Mouse (Mus musculus) Patski (cell line): Measurements from ENCODE around the gene Ap2a1. TPM values are rescaled to one million over a fixed set of nuclear protein-coding genes. Genes with fewer than 3 reads are reported as not detected.

Experiments
- ATAC-seq: fragments of 100-300 bp; one replicate; pipeline ENCODE4 v1.8.0; 2021
- CTCF ChIA-PET: fragments of 350-600 bp; sonication (Branson Sonifier 250); formaldehyde crosslinking; loops from one replicate; lab custom pipeline; 2022; ENCODE audit warnings: inconsistent platforms; lab: Charles Lee
- POLR2A ChIA-PET: fragments of 350-600 bp; sonication (Branson Sonifier 250); formaldehyde crosslinking; loops from one replicate; lab custom pipeline; 2022; ENCODE audit warnings: antibody characterized with exemption, inconsistent platforms; lab: Charles Lee
- DNase-seq: peaks from one replicate; pipeline ENCODE4 v3.0.0-alpha.2; 2011; ENCODE audit warnings: low read depth, low spot score
- H3K27me3 ChIP-seq: fragments of 371-371 bp; one replicate; pipeline ENCODE4 v1.5.1; 2021
- CTCF ChIP-seq: fragments of 100-300 bp; IDR thresholded peaks from one replicate; pipeline ENCODE4 v1.5.1; 2021
- in situ Hi-C: fragments of 300-500 bp; cut with MboI; formaldehyde crosslinking; loops from 3 replicates; pipeline ENCODE4 v1.11.1; 2018; ENCODE audit warnings: low pct_unique_long_range_greater_than_20kb, mixed read lengths
- polyA plus RNA-seq: library from polyadenylated mRNA; unstranded; gene quantifications from one replicate; pipeline ENCODE4 v1.2.3, GENCODE M21; 2021

Gene Ap2a1
- polyA plus RNA-seq, 1 experiment from 2014 or later: 104 TPM

GRCm38 (mm10) chr7:44868919-44869696 lies 60.2 kb downstream of the Ap2a1 start:
- peak; percentile 21 for ATAC-seq
- H3K27me3 ChIP-seq: no peaks in the 10 kb centered on the region
- ChIA-PET CTCF (interaction anchor here (0.7 to 1.5 kb wide), 4 partner anchors 8 to 89 kb away, joined by 3 to 4 read pairs (median 4); partner anchors contain the start of gene Med25), POLR2A (interaction anchor here (0.6 to 2.4 kb wide), 6 partner anchors 12 to 61 kb away, joined by 3 to 9 read pairs (median 4); partner anchors contain the start of genes Ap2a1, Med25 and Pnkp)
- no peak for DNase-seq
- in situ Hi-C loops: loop anchor here (25.0 kb wide), 1 partner anchor 843 kb away; the partner anchor contains the start of genes Dbp, Fam83e, Rpl18 and Sphk2
- TF ChIP-seq CTCF: no peak

GRCm38 (mm10) chr7:44868465-44868864 lies 60.8 kb downstream of the Ap2a1 start:
- in situ Hi-C loops: loop anchor here (25.0 kb wide), 1 partner anchor 844 kb away; the partner anchor contains the start of genes Dbp, Fam83e, Rpl18 and Sphk2
- CTCF ChIA-PET: interaction anchor here (1.5 kb wide), 1 partner anchor 23 kb away, joined by 4 read pairs; the partner anchor contains the start of gene Med25
- DNase-seq (no peak), ATAC-seq (no peak)
- no peaks in the 10 kb centered on the region for H3K27me3 ChIP-seq
- POLR2A ChIA-PET: interaction anchor here (1.5 to 2.4 kb wide), 2 partner anchors 11 to 62 kb away, joined by 5 to 9 read pairs; partner anchors contain the start of genes Ap2a1 and Pnkp
- TF ChIP-seq CTCF: no peak

GRCm38 (mm10) chr7:44867802-44868201 lies 61.5 kb downstream of the Ap2a1 start:
- TF ChIP-seq CTCF: no peak
- DNase-seq (no peak), ATAC-seq (no peak)
- in situ Hi-C loops: loop anchor here (25.0 kb wide), 1 partner anchor 844 kb away; the partner anchor contains the start of genes Dbp, Fam83e, Rpl18 and Sphk2
- ChIA-PET CTCF (no interaction called here), POLR2A (interaction anchor here (1.5 to 2.4 kb wide), 2 partner anchors 10 to 62 kb away, joined by 5 to 9 read pairs; partner anchors contain the start of genes Ap2a1 and Pnkp)
- H3K27me3 ChIP-seq: no peaks in the 10 kb centered on the region

GRCm38 (mm10) chr7:44867010-44867702 lies 62.1 kb downstream of the Ap2a1 start:
- POLR2A ChIA-PET: interaction anchor here (0.6 kb wide), 1 partner anchor 59 kb away, joined by 5 read pairs; no protein-coding TSS in a partner anchor
- ATAC-seq: no peak
- TF ChIP-seq CTCF: no peak
- in situ Hi-C loops: loop anchor here (25.0 kb wide), 1 partner anchor 845 kb away; the partner anchor contains the start of genes Dbp, Fam83e, Rpl18 and Sphk2
- no peak for DNase-seq
- H3K27me3 ChIP-seq: no peaks in the 10 kb centered on the region
- CTCF ChIA-PET: no interaction called here

- no peaks in the 10 kb centered on the region for H3K27me3 ChIP-seq
- ChIA-PET POLR2A (interaction anchor here (0.6 to 1.1 kb wide), 2 partner anchors 12 to 59 kb away, joined by 4 to 5 read pairs; no protein-coding TSS in a partner anchor), CTCF (interaction anchor here (1.3 kb wide), 1 partner anchor 11 kb away, joined by 5 read pairs; no protein-coding TSS in a partner anchor)
- DNase-seq (no peak), ATAC-seq (no peak)
- TF ChIP-seq CTCF: no peak
- in situ Hi-C loops: loop anchor here (25.0 kb wide), 1 partner anchor 846 kb away; the partner anchor contains the start of genes Dbp, Fam83e, Rpl18 and Sphk2
Observed at GRCm38 (mm10) chr7:44866276-44867009, 62.9 kb downstream of the Ap2a1 start.

GRCm38 (mm10) chr7:44864595-44865542 lies 64.4 kb downstream of the Ap2a1 start:
- CTCF ChIA-PET: interaction anchor here (1.4 kb wide), 1 partner anchor 10 kb away, joined by 4 read pairs; no protein-coding TSS in a partner anchor
- in situ Hi-C loops: loop anchor here (25.0 kb wide), 1 partner anchor 847 kb away; the partner anchor contains the start of genes Dbp, Fam83e, Rpl18 and Sphk2
- POLR2A ChIA-PET: interaction anchor here (0.6 to 1.0 kb wide), 2 partner anchors 9 to 27 kb away, joined by 3 read pairs; no protein-coding TSS in a partner anchor
- no peak for TF ChIP-seq CTCF
- H3K27me3 ChIP-seq: no peaks in the 10 kb centered on the region
- no peak for ATAC-seq
- DNase-seq: no peak

GRCm38 (mm10) chr7:44863982-44864494 lies 65.3 kb downstream of the Ap2a1 start:
- DNase-seq (no peak), ATAC-seq (no peak)
- in situ Hi-C loops: loop anchor here (25.0 kb wide), 1 partner anchor 848 kb away; the partner anchor contains the start of genes Dbp, Fam83e, Rpl18 and Sphk2
- ChIA-PET POLR2A (no interaction called here), CTCF (interaction anchor here (1.4 kb wide), 1 partner anchor 9 kb away, joined by 4 read pairs; no protein-coding TSS in a partner anchor)
- H3K27me3 ChIP-seq: no peaks in the 10 kb centered on the region
- no peak for TF ChIP-seq CTCF

- in situ Hi-C loops: loop anchor here (25.0 kb wide), 1 partner anchor 849 kb away; the partner anchor contains the start of genes Dbp, Fam83e, Rpl18 and Sphk2
- ChIA-PET CTCF (no interaction called here), POLR2A (no interaction called here)
- TF ChIP-seq CTCF: no peak
- DNase-seq: no peak
- ATAC-seq: no peak
- no peaks in the 10 kb centered on the region for H3K27me3 ChIP-seq
Observed at GRCm38 (mm10) chr7:44863210-44863609, 66.1 kb downstream of the Ap2a1 start.
